Mouse (Mus musculus) heart, embryonic 11.5 days (tissue): ENCODE data around the gene Gdpd1. TPM values are rescaled to one million over a fixed set of nuclear protein-coding genes. Genes with fewer than 3 reads are reported as not detected.
"Not testable (repeated sequence)": the region's sequence is repeated elsewhere in the genome, so short reads cannot be mapped to it uniquely, and the experiment has no call there.

Experiments used
- ATAC-seq: fragments of 200-750 bp; cut with Nextera tagmentation; replicated peaks from 2 replicates; pipeline ENCODE4 v1.8.0; 2017; ENCODE audit warnings: moderate library complexity; ENCODE audit not compliant: insufficient number of reproducible peaks, low FRiP score, low TSS enrichment
- H3K27ac ChIP-seq: fragments of 300-500 bp; sonication (generic); 2 replicates; pipeline ENCODE4 v1.5.1; 2014; ENCODE audit warnings: mild to moderate bottlenecking, low read depth, low read length
- H3K27me3 ChIP-seq: fragments of 300-500 bp; sonication (generic); 2 replicates; pipeline ENCODE4 v1.6.1; 2014; ENCODE audit warnings: mild to moderate bottlenecking, low read length, mixed read lengths; ENCODE audit not compliant: control insufficient read depth, insufficient read depth
- H3K36me3 ChIP-seq: fragments of 300-500 bp; sonication (generic); 2 replicates; pipeline ENCODE4 v1.6.1; 2014; ENCODE audit warnings: mild to moderate bottlenecking, low read length, moderate library complexity, mixed read lengths; ENCODE audit not compliant: control insufficient read depth, insufficient read depth
- H3K4me1 ChIP-seq: fragments of 300-500 bp; sonication (generic); 2 replicates; pipeline ENCODE4 v1.6.1; 2014; ENCODE audit warnings: low read length; ENCODE audit not compliant: control insufficient read depth, insufficient read depth
- H3K4me2 ChIP-seq: fragments of 300-500 bp; sonication (generic); 2 replicates; pipeline ENCODE4 v1.6.1; 2014; ENCODE audit warnings: mild to moderate bottlenecking, moderate library complexity
- H3K4me3 ChIP-seq: fragments of 300-500 bp; sonication (generic); 2 replicates; pipeline ENCODE4 v1.5.1; 2014; ENCODE audit warnings: low read depth, low read length
- H3K9ac ChIP-seq: fragments of 300-500 bp; sonication (generic); 2 replicates; pipeline ENCODE4 v1.6.1; 2014; ENCODE audit warnings: mild to moderate bottlenecking, low read depth, low read length, moderate library complexity
- H3K9me3 ChIP-seq: fragments of 300-500 bp; sonication (generic); replicated peaks from 2 replicates; pipeline ENCODE4 v1.6.1; 2016; ENCODE audit warnings: low read length; ENCODE audit not compliant: control insufficient read depth
- whole genome bisulfite sequencing: fragments of 180-500 bp; shearing (Covaris S2); extraction: QIAGEN DNeasy Blood & Tissue Kit; methylation state at CpG from one replicate; pipeline ENCODE4 v1.1.7; 2014; ENCODE audit not compliant: insufficient replicate concordance; 5-methylcytosine and 5-hydroxymethylcytosine counted together
- polyA plus RNA-seq: library from polyadenylated mRNA; unstranded; fragments of >200 nt; fragmentation: Nextera tagmentation; extraction: Ambion mirVana; gene quantifications from 2 replicates; pipeline ENCODE4 v1.2.1, GENCODE M21; 2014

Gdpd1 gene
- polyA plus RNA-seq, 1 experiment from 2014 or later, result 20.6 TPM

- Histone ChIP-seq H3K4me3 (no peak overlapping the region), H3K4me1 (no peaks in the 10 kb centered on the region), H3K36me3 (peaks cover 2% of the 10 kb centered on the region; the same call in 1 of the 2 replicates), H3K27ac (no peak overlapping the region), H3K9ac (no peak overlapping the region), H3K27me3 (no peaks in the 10 kb centered on the region), H3K4me2 (no peak overlapping the region), H3K9me3 (no peaks in the 10 kb centered on the region)
- WGBS, result 74% methylated on average over 5 of the region's 5 CpGs
- ATAC-seq, result no peak
These were observed 26.9 kb downstream of the Gdpd1 start for GRCm38 (mm10) chr11:87046968-87047367.

GRCm38 (mm10) chr11:87043052-87043451 lies 30.8 kb downstream of the Gdpd1 start:
- H3K4me3 ChIP-seq, result no peak overlapping the region
- no peak overlapping the region for H3K9ac ChIP-seq
- H3K27ac ChIP-seq, result no peak overlapping the region
- H3K4me1 ChIP-seq, result no peaks in the 10 kb centered on the region
- no peak overlapping the region for H3K4me2 ChIP-seq
- ATAC-seq, result no peak
- 78% methylated on average over 3 of the region's 3 CpGs for WGBS
- no peaks in the 10 kb centered on the region for H3K9me3 ChIP-seq
- H3K36me3 ChIP-seq, result peaks cover 6% of the 10 kb centered on the region
- H3K27me3 ChIP-seq, result no peaks in the 10 kb centered on the region

DNA sequence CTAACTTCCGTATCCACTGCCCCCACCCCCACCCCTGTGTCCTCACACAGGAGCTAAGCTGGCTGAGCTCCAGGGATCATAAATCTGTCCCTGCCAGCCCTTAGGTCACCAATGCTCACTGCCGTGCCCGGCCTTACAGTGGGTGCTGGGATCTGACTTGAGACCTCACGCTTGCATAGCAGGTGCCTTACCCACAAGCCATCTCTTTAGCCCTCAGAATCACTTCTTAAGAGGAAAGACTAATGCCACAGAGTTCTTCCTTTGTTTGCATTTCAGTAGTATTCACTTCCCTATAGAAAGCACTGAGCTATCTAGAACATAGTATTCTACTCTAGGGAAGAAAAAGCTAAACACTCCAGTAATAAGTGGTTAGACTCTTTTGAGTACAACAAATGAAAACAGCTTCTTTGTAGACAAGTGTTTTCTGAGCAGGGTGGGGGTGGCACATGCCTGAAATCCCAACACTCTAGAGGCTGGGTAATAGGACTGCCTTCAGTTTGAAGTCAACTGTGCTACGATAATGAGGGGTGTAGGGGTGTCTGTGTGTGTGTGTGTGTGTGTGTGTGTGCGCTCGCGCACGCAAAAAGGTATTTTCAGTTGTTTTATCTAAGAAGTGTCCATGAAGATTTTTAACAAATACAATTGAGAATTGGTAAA lies 34.4 kb downstream of the Gdpd1 start:
- no peak for ATAC-seq
- Histone ChIP-seq H3K27me3 (no peaks in the 10 kb centered on the region), H3K9me3 (no peaks in the 10 kb centered on the region), H3K4me2 (no peak overlapping the region), H3K36me3 (peaks cover 8% of the 10 kb centered on the region), H3K4me1 (no peaks in the 10 kb centered on the region), H3K9ac (no peak overlapping the region), H3K4me3 (no peak overlapping the region), H3K27ac (no peak overlapping the region)
- 83% methylated on average over 9 of the region's 9 CpGs for WGBS

DNA sequence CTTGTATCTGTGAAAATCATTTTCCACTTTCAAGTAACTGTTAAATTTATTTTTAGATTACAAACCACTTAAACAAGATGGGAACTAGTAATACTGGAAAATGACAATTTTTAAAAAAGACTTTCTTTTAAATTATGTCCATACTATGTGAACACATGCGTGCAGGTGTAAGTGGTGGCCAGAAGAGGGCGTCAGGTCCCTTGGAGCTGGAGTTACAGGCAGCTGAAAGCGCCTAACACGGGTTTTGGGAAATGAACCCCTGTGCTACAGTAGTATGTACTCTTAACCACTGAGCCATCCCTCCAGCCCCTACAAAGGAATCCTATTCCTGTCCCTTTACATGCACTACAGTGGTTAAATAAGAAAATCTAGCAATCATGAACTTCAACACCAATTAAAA lies 37.7 kb downstream of the Gdpd1 start:
- no peak for ATAC-seq
- H3K4me2 ChIP-seq, result no peak overlapping the region
- WGBS, result 57% methylated on average over 4 of the region's 4 CpGs

DNA sequence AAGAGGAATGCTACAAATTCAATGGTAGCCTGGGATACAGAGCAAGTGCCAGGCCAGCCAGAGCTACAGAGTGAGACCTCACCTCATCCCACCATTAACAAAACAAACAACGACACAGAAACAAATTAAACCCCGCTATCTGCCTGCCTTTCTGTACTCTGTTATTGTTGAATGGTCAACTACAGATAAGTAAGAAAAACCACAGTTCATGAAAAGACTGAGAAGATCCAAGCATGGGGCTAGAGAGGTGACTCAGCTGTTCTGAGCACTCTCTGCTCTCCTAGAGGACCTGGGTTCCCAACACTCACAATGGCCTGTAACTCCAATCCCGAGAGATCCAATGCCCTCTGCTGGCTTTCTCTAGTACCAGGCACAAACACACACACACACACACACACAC lies 45.6 kb downstream of the Gdpd1 start:
- Histone ChIP-seq H3K4me3 (no peak overlapping the region), H3K9me3 (no peaks in the 10 kb centered on the region), H3K27me3 (no peaks in the 10 kb centered on the region), H3K36me3 (no peaks in the 10 kb centered on the region), H3K27ac (no peak overlapping the region), H3K4me2 (no peak overlapping the region), H3K9ac (no peak overlapping the region), H3K4me1 (0 out of 2 replicates have a peak, but pooled peaks cover 3% of the 10 kb centered on the region)
- 64% methylated on average over 3 of the region's 3 CpGs for WGBS
- ATAC-seq, result no peak

More for the DNA sequence above, 37.7 kb downstream of the Gdpd1 start:
- no peaks in the 10 kb centered on the region for H3K4me1 ChIP-seq
- H3K27me3 ChIP-seq, result no peaks in the 10 kb centered on the region
- H3K9ac ChIP-seq, result no peak overlapping the region
- no peak overlapping the region for H3K27ac ChIP-seq
- H3K36me3 ChIP-seq, result peaks cover 4% of the 10 kb centered on the region
- H3K4me3 ChIP-seq, result no peak overlapping the region
- no peaks in the 10 kb centered on the region for H3K9me3 ChIP-seq

GRCm38 (mm10) chr11:87026096-87026875 lies 47.6 kb downstream of the Gdpd1 start:
- Histone ChIP-seq H3K27me3 (no peaks in the 10 kb centered on the region), H3K4me3 (no peak overlapping the region), H3K4me2 (no peak overlapping the region), H3K4me1 (0 out of 2 replicates have a peak, but pooled peaks cover 3% of the 10 kb centered on the region), H3K27ac (no peak overlapping the region), H3K36me3 (no peaks in the 10 kb centered on the region), H3K9me3 (no peaks in the 10 kb centered on the region), H3K9ac (no peak overlapping the region)
- ATAC-seq, result no peak
- WGBS, result 71% methylated on average over 9 of the region's 9 CpGs

DNA sequence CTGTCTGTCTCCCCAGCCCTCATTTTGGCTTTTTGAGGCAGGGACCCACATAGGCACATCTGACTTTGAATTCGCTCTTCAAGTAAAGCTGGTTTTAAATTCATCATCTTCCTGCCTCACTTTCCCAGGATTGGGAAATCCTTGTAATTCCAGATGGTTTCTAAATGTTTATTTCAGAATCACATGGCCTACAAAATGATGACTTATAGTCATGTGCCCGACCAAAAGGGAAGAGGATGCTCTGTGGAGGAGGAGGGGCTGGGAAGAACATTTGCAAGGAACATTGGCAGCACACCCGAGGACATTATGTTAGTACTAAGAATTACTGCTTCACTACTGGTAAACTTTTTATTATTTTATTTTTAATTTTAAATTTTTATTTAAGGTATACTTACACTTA lies 48.5 kb downstream of the Gdpd1 start:
- no peak overlapping the region for H3K4me2 ChIP-seq
- no peaks in the 10 kb centered on the region for H3K4me1 ChIP-seq
- no peak overlapping the region for H3K9ac ChIP-seq
- no peaks in the 10 kb centered on the region for H3K9me3 ChIP-seq
- H3K27me3 ChIP-seq, result no peaks in the 10 kb centered on the region
- 80% methylated on average over 3 of the region's 3 CpGs for WGBS
- no peaks in the 10 kb centered on the region for H3K36me3 ChIP-seq
- no peak overlapping the region for H3K4me3 ChIP-seq
- ATAC-seq, result no peak
- H3K27ac ChIP-seq, result no peak overlapping the region

DNA sequence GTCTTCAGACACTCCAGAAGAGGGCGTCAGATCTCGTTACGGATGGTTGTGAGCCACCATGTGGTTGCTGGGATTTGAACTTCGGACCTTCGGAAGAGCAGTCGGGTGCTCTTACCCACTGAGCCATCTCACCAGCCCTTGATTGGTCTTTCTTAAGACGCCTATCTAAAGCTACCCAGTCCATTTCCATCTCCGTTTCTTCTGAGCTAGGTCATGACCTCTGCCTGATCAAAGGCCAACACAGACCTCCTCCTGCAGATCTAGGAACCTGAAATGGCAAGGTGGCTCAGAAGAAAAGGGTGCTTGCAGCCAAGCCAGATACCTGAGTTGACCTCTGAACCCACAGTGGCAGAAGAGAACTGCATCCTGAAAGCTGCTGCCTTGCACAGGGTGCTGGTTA lies 50.6 kb downstream of the Gdpd1 start:
- H3K4me3 ChIP-seq, ATAC-seq: not testable (repeated sequence)
- 67% methylated on average over 8 of the region's 8 CpGs for WGBS

More for the DNA sequence above, 50.6 kb downstream of the Gdpd1 start:
- H3K27ac ChIP-seq, H3K9ac ChIP-seq, H3K9me3 ChIP-seq, H3K36me3 ChIP-seq, H3K27me3 ChIP-seq, H3K4me1 ChIP-seq, H3K4me2 ChIP-seq: not testable (repeated sequence)
